ENCODE assay signal across 16 mouse cellular contexts in the genomic region with DNA sequence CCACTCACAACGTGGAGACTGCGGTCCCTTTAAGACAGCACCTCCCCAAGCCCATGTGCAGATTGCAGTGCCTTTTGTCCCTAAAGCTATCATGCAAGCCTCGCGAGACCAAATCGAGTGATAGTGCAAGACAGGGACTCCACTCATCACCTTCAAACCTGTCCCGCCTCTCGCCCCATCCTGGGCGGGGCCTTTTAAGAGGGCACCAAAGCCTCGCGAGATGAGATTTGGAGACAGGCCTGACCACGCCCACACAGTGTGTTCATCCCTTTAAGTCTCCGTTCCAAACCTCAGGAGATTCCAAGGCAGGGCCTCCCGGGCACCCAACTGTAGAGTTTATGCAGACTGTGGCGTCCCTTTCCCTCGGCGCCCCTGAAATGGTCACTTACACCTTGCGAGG.
"Had no signal": no experiment of that assay in that cellular context is flagged by ENCODE, and none has a peak within 500 bp of the region (broad histone marks: within the 10 kb centered on the region; RNA-seq: fewer than 3 reads in every experiment).

No protein-coding gene starts in this region.

- H3K4me1 ChIP-seq: limb, embryonic 12.5 days; limb, embryonic 15.5 days; lung, embryonic 15.5 days had no signal

- H3K9me3 ChIP-seq: limb, embryonic 12.5 days; limb, embryonic 15.5 days; lung, embryonic 15.5 days had no signal

- DNase-seq: kidney, adult 2 months; kidney, postnatal 14 days; kidney, postnatal 4 days; left cerebral cortex, postnatal 4 days; liver, postnatal 0 days; lung, postnatal 10 days; lung, postnatal 4 days; midbrain, embryonic 14.5 days; thymus, adult 18-20 months; thymus, postnatal 36 days had no signal

- ATAC-seq: liver, postnatal 0 days had no signal

- H3K36me3 ChIP-seq: limb, embryonic 12.5 days; limb, embryonic 15.5 days; lung, embryonic 15.5 days had no signal

- H3K9ac ChIP-seq: limb, embryonic 12.5 days; limb, embryonic 15.5 days; liver, embryonic 14.5 days; liver, postnatal 0 days; lung, embryonic 15.5 days had no signal

- H3K4me2 ChIP-seq: limb, embryonic 12.5 days; limb, embryonic 15.5 days; liver, embryonic 11.5 days; lung, embryonic 15.5 days; midbrain, embryonic 11.5 days had no signal

- H3K27me3 ChIP-seq: limb, embryonic 12.5 days; limb, embryonic 15.5 days; lung, embryonic 15.5 days had no signal

- H3K27ac ChIP-seq: limb, embryonic 12.5 days; limb, embryonic 15.5 days; liver, embryonic 14.5 days; lung, embryonic 15.5 days had no signal

- H3K4me3 ChIP-seq: limb, embryonic 12.5 days; limb, embryonic 15.5 days; lung, embryonic 15.5 days had no signal
